Mouse (Mus musculus) embryonic facial prominence, embryonic 13.5 days (tissue): ENCODE results near the gene Prune1. TPM values are rescaled to one million over a fixed set of nuclear protein-coding genes. Genes with fewer than 3 reads are reported as not detected.
A peak's percentile ranks its signal among the peaks of the same experiment; 100 is the strongest.

ENCODE experiments used
- ATAC-seq: fragments of 200-750 bp; cut with Nextera tagmentation; 2 replicates; pipeline ENCODE4 v1.8.0; 2017; ENCODE audit warnings: low read depth; ENCODE audit not compliant: insufficient number of reproducible peaks, insufficient read depth, low FRiP score, low TSS enrichment
- H3K27ac ChIP-seq: fragments of 300-500 bp; sonication (generic); 2 replicates; pipeline ENCODE4 v1.5.1; 2015; ENCODE audit warnings: moderate library complexity, mild to moderate bottlenecking, inconsistent platforms
- H3K27me3 ChIP-seq: fragments of 300-500 bp; sonication (generic); 2 replicates; pipeline ENCODE4 v1.6.1; 2015; ENCODE audit warnings: mild to moderate bottlenecking, inconsistent platforms
- H3K36me3 ChIP-seq: fragments of 300-500 bp; sonication (generic); 2 replicates; pipeline ENCODE4 v1.6.1; 2015; ENCODE audit warnings: mild to moderate bottlenecking, inconsistent platforms
- H3K4me1 ChIP-seq: fragments of 300-500 bp; sonication (generic); 2 replicates; pipeline ENCODE4 v1.6.1; 2015; ENCODE audit warnings: inconsistent platforms
- H3K4me2 ChIP-seq: fragments of 300-500 bp; sonication (generic); 2 replicates; pipeline ENCODE4 v1.6.1; 2015; ENCODE audit warnings: moderate library complexity, mild to moderate bottlenecking, inconsistent platforms
- H3K4me3 ChIP-seq: fragments of 300-500 bp; sonication (generic); 2 replicates; pipeline ENCODE4 v1.5.1; 2015; ENCODE audit warnings: mild to moderate bottlenecking, inconsistent platforms
- H3K9ac ChIP-seq: fragments of 300-500 bp; sonication (generic); 2 replicates; pipeline ENCODE4 v1.6.1; 2015; ENCODE audit warnings: mild to moderate bottlenecking, inconsistent platforms
- H3K9me3 ChIP-seq: fragments of 300-500 bp; sonication (generic); 2 replicates; pipeline ENCODE4 v1.6.1; 2016; ENCODE audit warnings: inconsistent platforms
- WGBS: fragments of 180-500 bp; shearing (Covaris S2); methylation state at CpG from one replicate; pipeline ENCODE4 v1.1.7; 2015; ENCODE audit warnings: mixed read lengths; 5-methylcytosine and 5-hydroxymethylcytosine counted together
- polyA plus RNA-seq: library from polyadenylated mRNA; unstranded; fragments of >200 nt; fragmentation: Nextera tagmentation; extraction: Ambion mirVana; gene quantifications from 2 replicates; pipeline ENCODE4 v1.2.1, GENCODE M21; 2015

Prune1 gene
- polyA plus RNA-seq, 1 experiment from 2014 or later = 23.5 TPM

- ATAC-seq = no peak
- H3K4me1 ChIP-seq = 0 out of 2 replicates have a peak, but pooled peaks cover 4% of the 10 kb centered on the region
- no peak overlapping the region for H3K4me2 ChIP-seq
- H3K27ac ChIP-seq = no peak overlapping the region; the same call in 1 of the 2 replicates
- H3K9ac ChIP-seq = no peak overlapping the region
- no peaks in the 10 kb centered on the region for H3K27me3 ChIP-seq
- H3K4me3 ChIP-seq = no peak overlapping the region
- peaks cover 66% of the 10 kb centered on the region for H3K36me3 ChIP-seq
- WGBS = 8% methylated on average over 5 of the region's 5 CpGs
- H3K9me3 ChIP-seq = no peaks in the 10 kb centered on the region
These were observed 14.2 kb upstream of the Prune1 start for GRCm38 (mm10) chr3:95296103-95296469.

DNA sequence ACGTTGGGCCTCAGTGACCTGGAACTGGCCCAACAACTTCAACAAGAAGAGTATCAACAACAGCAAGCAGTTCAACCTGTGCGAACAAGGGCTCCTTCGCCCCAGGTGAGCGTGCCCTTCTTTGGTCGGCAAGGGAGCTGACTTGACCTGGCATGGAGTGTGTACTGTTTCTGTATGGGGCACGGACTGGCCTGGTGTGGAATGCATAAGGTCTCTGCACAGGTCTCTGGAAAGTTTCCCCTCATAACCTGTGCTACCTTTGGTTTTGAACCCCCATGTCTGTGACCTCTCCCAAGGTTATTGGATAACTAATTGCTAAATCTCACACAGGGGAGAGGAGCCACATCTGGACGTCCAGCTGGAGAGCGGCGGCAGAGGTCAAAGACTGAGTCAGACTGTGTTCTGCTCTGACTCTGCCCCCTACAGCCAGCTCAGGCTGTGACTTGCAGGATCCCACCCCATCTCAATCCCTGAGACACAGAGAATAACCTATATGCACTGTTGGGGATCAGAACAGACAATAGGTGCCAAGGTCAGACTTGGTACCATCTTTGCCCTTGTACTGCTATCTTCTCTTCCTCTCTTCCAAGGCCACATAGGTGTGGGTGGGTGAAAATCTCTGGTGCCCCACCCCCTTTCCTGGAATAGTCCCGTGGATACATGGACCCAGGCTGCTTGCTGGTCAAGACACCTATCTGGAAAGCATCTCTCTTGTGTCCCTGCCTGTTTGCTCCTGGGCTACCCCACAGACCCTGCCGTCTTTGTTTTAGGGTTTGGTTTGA lies 13.6 kb upstream of the Prune1 start:
- Histone ChIP-seq H3K36me3 (peaks cover 72% of the 10 kb centered on the region), H3K4me2 (no peak overlapping the region)

DNA sequence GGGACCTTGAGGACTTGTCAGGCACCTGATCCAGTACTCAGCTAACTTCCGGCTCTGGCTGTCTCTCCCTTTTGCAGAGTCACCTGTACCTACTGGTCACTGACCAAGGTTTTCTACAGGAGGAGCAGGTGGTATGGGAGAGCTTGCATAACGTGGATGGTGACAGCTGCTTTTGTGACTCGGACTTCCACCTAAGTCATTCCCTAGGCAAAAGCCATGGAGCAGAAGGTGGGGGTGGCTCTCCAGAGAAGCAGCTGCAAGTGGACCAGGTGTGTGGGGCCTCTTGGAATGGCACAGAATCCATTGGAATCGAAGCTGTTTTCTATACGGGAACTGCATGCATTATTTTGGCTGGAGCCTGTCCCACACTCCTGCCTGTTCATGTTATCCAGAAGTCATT lies 12.8 kb upstream of the Prune1 start:
- H3K36me3 ChIP-seq = peaks cover 80% of the 10 kb centered on the region
- H3K27ac ChIP-seq = peak overlapping the region; percentile 60; the same call in 1 of the 2 replicates
- H3K9ac ChIP-seq = no peak overlapping the region
- H3K4me1 ChIP-seq = 0 out of 2 replicates have a peak, but pooled peaks cover 4% of the 10 kb centered on the region
- H3K4me2 ChIP-seq = no peak overlapping the region
- H3K9me3 ChIP-seq = no peaks in the 10 kb centered on the region
- ATAC-seq = no peak
- H3K4me3 ChIP-seq = no peak overlapping the region
- no peaks in the 10 kb centered on the region for H3K27me3 ChIP-seq
- WGBS = 80% methylated on average over 5 of the region's 5 CpGs

More for the DNA sequence above, 13.6 kb upstream of the Prune1 start:
- Histone ChIP-seq H3K27me3 (no peaks in the 10 kb centered on the region), H3K4me1 (0 out of 2 replicates have a peak, but pooled peaks cover 4% of the 10 kb centered on the region), H3K27ac (no peak overlapping the region), H3K9ac (no peak overlapping the region), H3K4me3 (no peak overlapping the region), H3K9me3 (no peaks in the 10 kb centered on the region)
- WGBS = 75% methylated on average over 11 of the region's 11 CpGs
- ATAC-seq = no peak

DNA sequence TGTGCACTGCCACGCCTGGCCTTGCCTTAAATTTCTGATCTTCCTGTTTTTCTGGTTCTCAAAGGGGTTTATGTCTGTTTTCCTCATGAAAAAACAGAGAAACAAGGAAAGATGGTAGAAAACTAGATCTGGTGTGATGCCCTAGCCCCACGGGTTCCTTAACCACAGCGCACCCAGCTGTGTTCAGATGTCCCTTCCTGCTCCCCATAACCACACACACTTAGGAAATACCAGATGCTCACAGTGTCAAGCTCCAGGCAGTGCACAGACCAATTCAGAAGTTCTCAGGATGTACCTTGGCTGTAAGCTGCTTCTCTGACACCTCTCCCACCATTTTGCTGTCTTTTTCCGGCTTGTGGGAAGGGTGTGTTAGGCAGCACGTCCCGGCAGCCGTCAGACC lies 12.4 kb upstream of the Prune1 start:
- Histone ChIP-seq H3K4me2 (no peak overlapping the region), H3K4me3 (no peak overlapping the region), H3K9ac (no peak overlapping the region), H3K4me1 (0 out of 2 replicates have a peak, but pooled peaks cover 4% of the 10 kb centered on the region), H3K27me3 (no peaks in the 10 kb centered on the region), H3K9me3 (no peaks in the 10 kb centered on the region), H3K36me3 (peaks cover 84% of the 10 kb centered on the region), H3K27ac (peak overlapping the region; percentile 60; the same call in 1 of the 2 replicates)
- WGBS = 82% methylated on average over 7 of the region's 7 CpGs
- ATAC-seq = no peak

- H3K4me1 ChIP-seq = 0 out of 2 replicates have a peak, but pooled peaks cover 4% of the 10 kb centered on the region
- no peak overlapping the region for H3K27ac ChIP-seq
- H3K36me3 ChIP-seq = peaks cover 90% of the 10 kb centered on the region
- H3K9ac ChIP-seq = no peak overlapping the region
- H3K27me3 ChIP-seq = no peaks in the 10 kb centered on the region
- H3K9me3 ChIP-seq = no peaks in the 10 kb centered on the region
- no peak overlapping the region for H3K4me3 ChIP-seq
- no peak for ATAC-seq
- 79% methylated on average over 11 of the region's 11 CpGs for WGBS
- H3K4me2 ChIP-seq = no peak overlapping the region
These were observed 11.7 kb upstream of the Prune1 start for GRCm38 (mm10) chr3:95293537-95293936.

- H3K4me2 ChIP-seq = no peak overlapping the region
- H3K27ac ChIP-seq = no peak overlapping the region
- peaks cover 95% of the 10 kb centered on the region for H3K36me3 ChIP-seq
- no peak for ATAC-seq
- H3K4me1 ChIP-seq = 0 out of 2 replicates have a peak, but pooled peaks cover 4% of the 10 kb centered on the region
- H3K9ac ChIP-seq = no peak overlapping the region
- H3K9me3 ChIP-seq = no peaks in the 10 kb centered on the region
- H3K27me3 ChIP-seq = no peaks in the 10 kb centered on the region
- WGBS = 90% methylated on average over 2 of the region's 2 CpGs
- no peak overlapping the region for H3K4me3 ChIP-seq
These were observed 11.0 kb upstream of the Prune1 start for GRCm38 (mm10) chr3:95292899-95293298.

- ATAC-seq = no peak
- Histone ChIP-seq H3K9ac (no peak overlapping the region), H3K27me3 (no peaks in the 10 kb centered on the region), H3K27ac (no peak overlapping the region), H3K9me3 (no peaks in the 10 kb centered on the region), H3K4me1 (0 out of 2 replicates have a peak, but pooled peaks cover 5% of the 10 kb centered on the region), H3K36me3 (peaks cover 92% of the 10 kb centered on the region), H3K4me2 (no peak overlapping the region), H3K4me3 (no peak overlapping the region)
- WGBS = 84% methylated on average over 4 of the region's 4 CpGs
These were observed 9.2 kb upstream of the Prune1 start for GRCm38 (mm10) chr3:95291041-95291440.

- 72% methylated on average over 6 of the region's 6 CpGs for WGBS
- H3K27ac ChIP-seq = no peak overlapping the region
- H3K4me1 ChIP-seq = 0 out of 2 replicates have a peak, but pooled peaks cover 3% of the 10 kb centered on the region
- H3K36me3 ChIP-seq = peaks cover 84% of the 10 kb centered on the region
- H3K4me2 ChIP-seq = no peak overlapping the region
- no peak overlapping the region for H3K4me3 ChIP-seq
- H3K9ac ChIP-seq = no peak overlapping the region
- no peaks in the 10 kb centered on the region for H3K9me3 ChIP-seq
- no peaks in the 10 kb centered on the region for H3K27me3 ChIP-seq
- no peak for ATAC-seq
These were observed 8.3 kb upstream of the Prune1 start for GRCm38 (mm10) chr3:95290156-95290555.

- no peaks in the 10 kb centered on the region for H3K9me3 ChIP-seq
- no peak overlapping the region for H3K4me2 ChIP-seq
- WGBS = 89% methylated on average over 4 of the region's 4 CpGs
- no peak overlapping the region for H3K4me3 ChIP-seq
- H3K9ac ChIP-seq = no peak overlapping the region
- ATAC-seq = no peak
- H3K27me3 ChIP-seq = no peaks in the 10 kb centered on the region
- H3K27ac ChIP-seq = no peak overlapping the region
- peaks cover 9% of the 10 kb centered on the region for H3K4me1 ChIP-seq
- peaks cover 77% of the 10 kb centered on the region for H3K36me3 ChIP-seq
These were observed 7.5 kb upstream of the Prune1 start for GRCm38 (mm10) chr3:95289419-95289818.

GRCm38 (mm10) chr3:95287541-95287940 lies 5.7 kb upstream of the Prune1 start:
- Histone ChIP-seq H3K27me3 (no peaks in the 10 kb centered on the region), H3K9me3 (no peaks in the 10 kb centered on the region), H3K4me2 (no peak overlapping the region), H3K9ac (no peak overlapping the region), H3K27ac (no peak overlapping the region), H3K4me3 (no peak overlapping the region), H3K4me1 (peaks cover 17% of the 10 kb centered on the region), H3K36me3 (peaks cover 58% of the 10 kb centered on the region)
- WGBS = 96% methylated on average over 3 of the region's 3 CpGs
- no peak for ATAC-seq

DNA sequence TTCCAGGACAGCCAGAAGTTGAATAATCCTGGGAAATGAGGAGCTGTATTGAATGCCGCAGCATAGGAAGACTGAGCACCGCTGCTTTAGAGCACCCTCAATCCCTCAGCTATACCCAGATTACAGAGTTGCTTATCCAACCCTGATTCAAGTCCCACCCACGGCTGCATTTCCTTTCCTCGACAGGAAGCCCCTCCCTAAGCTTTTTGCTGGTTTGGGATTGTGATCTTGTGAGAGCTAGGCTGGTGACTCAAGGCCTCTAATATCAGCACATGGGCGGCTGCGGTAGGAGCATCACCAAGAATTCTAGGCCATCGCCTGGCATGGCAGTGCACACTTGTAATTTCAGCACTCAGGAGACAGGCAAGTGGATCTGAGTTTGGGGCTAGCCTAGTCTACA lies 4.6 kb upstream of the Prune1 start:
- H3K9ac ChIP-seq = no peak overlapping the region
- ATAC-seq = no peak
- no peak overlapping the region for H3K4me2 ChIP-seq
- peaks cover 48% of the 10 kb centered on the region for H3K36me3 ChIP-seq
- no peak overlapping the region for H3K4me3 ChIP-seq
- peaks cover 21% of the 10 kb centered on the region for H3K4me1 ChIP-seq
- 87% methylated on average over 7 of the region's 7 CpGs for WGBS
- no peaks in the 10 kb centered on the region for H3K9me3 ChIP-seq
- H3K27ac ChIP-seq = no peak overlapping the region
- H3K27me3 ChIP-seq = no peaks in the 10 kb centered on the region

GRCm38 (mm10) chr3:95286011-95286410 lies 4.1 kb upstream of the Prune1 start:
- Histone ChIP-seq H3K27me3 (no peaks in the 10 kb centered on the region), H3K9ac (no peak overlapping the region), H3K9me3 (no peaks in the 10 kb centered on the region), H3K4me2 (no peak overlapping the region), H3K36me3 (peaks cover 43% of the 10 kb centered on the region), H3K27ac (no peak overlapping the region), H3K4me1 (peaks cover 21% of the 10 kb centered on the region), H3K4me3 (no peak overlapping the region)
- no peak for ATAC-seq
- WGBS = 68% methylated on average over 5 of the region's 5 CpGs
